Mouse (Mus musculus) erythroblast, adult 5-6 weeks (primary cell): ENCODE measurements around the gene Cln5. TPM values are rescaled to one million over a fixed set of nuclear protein-coding genes. Genes with fewer than 3 reads are reported as not detected.

Experiments used
- ATAC-seq: replicated peaks from 2 replicates; pipeline ENCODE4 v1.8.0; 2016; ENCODE audit warnings: moderate number of reproducible peaks, mild to moderate bottlenecking, moderate TSS enrichment, inconsistent platforms; ENCODE audit not compliant: poor library complexity, low FRiP score, severe bottlenecking
- total RNA-seq, 2 experiments: library from RNA; stranded (forward) in 1 of 2; stranded (reverse) in 1 of 2; fragments of 150-400 nt in 1 of 2; fragments of 200-764, 138-1000 nt in 1 of 2; gene quantifications; 2 replicates each; pipeline versions ENCODE4 v1.2.3 to v1.2.4; 2015 to 2017; ENCODE audit warnings: low replicate concordance in 2 of 2

Cln5 gene
- total RNA-seq, 2 experiments from 2014 or later: 18.8 to 22.2 TPM

DNA sequence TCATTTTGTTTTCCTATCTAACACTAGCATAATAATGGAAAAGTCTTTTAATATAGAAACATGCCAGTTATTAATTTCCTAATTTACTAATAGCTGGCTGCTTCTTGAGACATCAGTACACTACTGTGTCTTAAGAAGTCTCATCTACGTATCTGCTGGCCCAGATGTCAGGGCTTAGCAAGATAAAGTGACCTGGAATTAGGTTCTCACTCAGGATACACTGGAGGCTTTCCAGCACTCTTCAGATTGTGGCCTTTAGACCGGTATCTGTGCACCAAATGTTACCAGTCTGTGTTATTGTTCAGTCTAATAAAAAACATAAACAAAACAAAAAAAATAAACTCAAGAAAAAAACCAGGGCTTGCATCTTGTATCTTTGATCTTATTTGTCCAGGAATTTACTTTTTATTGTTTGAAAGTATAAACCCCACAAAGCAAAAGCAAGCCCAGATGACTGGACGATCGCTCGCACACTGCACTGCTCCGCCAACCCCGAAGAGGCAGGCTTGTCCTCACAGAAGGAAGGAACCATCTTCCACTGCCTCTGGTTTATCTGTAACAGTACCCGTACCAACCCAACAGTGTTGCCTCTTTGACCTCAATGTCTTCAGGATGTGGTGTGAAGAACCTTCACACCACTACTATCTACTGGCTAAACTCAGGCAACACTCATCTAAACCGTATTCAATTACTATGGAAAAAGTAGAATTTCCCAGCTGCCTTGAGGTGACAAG, 7.4 kb downstream of the Cln5 start:
- no peak for ATAC-seq

DNA sequence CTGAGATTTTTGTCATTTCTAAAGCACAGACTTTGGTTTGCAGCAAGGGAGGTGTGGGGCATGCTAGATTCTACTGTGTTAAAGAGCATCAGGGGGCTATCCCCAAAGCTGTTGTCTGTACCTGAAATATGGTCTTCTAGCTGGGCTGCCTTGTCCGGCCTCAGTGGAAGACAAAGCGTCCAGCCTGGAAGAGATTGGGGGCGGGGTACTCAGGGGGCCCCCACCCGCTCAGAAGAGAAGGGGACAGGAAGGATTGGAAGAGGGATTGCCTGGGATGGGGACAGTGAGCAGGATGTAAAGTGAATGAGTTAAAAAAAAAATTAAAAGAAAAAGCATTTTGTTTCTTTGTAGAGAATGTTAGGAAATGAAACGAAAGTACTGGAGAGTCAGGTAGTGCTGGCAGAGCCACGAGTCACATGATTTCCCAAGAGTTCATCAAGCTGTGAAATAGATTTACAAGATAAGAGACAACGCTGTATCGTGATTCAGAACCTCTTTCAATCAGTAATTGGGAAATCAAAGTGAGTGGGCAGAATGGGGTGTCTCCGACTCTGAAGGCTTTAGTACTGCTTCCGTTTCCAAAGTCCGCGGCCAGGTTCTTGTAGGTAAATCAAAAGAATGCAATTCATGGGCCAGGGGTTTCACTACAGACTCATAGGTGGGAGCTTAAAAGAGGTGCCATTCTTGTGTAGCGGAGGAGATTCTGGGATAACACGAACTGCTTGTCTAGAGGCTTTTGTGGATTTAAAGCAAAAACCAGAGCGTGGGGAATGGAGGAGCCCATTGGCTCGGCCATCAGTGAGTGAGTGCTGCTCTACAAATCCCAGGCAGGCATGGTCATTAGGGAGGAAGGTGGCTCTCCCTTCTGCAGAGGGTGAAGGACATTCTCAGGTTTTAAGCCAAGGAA, 8.2 kb downstream of the Cln5 start:
- ATAC-seq: no peak

DNA sequence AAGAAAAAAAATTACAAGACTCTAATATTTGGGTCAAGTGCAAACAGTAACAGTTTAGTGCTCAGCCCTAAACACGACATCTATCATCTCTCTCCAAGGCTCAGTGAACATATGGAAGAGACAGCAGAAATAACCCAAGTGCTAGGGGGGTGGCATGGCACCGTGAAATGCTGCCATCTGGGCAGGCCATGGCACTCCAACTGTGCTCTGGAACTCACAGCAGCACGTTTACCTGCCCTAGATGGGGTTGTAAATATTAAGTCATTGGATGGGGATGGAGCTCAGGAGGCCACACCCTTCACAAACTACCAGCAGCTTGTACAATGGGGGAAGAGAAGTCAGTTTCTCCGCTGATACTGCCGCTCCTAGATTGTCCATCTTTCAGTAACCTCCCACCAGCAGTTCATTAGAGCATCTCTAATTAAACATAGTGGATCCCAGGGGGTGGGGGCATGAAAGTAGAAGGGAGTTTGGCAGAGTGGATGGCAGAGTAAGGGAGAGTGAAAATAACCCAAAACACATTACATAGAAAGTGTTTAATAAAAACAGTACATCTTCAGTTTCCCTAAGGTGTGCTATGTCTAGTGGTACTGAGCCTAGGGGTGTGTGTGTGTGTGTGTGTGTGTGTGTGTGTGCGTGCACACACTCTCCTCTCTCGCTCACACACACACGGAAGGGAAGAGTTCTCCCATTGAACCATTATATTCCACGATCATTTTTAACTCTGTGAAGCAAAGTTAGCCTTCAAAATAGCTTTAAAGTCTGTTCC, 9.4 kb downstream of the Cln5 start:
- no peak for ATAC-seq

DNA sequence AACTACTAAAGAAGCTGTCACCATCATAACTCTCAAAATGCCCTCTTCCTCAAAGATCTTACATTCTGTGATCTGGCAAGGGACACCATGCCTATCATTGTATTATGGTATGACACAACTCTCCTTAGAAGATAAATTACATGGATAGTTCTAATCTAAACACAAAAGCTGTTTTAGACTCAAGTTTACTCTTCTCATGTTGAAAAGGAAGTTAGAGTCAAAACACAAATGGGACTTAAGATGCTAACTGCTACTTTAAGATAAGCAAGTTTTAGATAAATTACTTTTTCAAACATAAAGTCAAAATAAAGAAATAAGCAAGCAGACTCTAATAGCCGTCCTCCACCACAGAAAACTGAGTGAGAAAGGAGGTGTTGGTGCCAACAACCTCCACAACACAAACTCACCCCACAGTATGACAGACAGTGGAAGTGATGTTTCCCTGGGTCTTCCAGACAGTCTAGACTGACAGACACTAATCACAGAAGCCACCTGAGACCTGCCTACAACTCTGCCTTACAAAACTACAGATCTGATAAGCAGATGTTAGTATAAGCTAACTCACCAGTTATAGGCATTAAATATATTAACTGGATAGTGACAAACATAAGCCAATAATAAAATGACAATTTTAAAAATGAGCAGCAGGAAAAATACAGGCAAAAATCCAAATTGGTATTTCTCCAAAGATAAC, 16.0 kb downstream of the Cln5 start:
- 0 out of 2 replicates have a peak, but pooled peaks have one; percentile 27 for ATAC-seq

DNA sequence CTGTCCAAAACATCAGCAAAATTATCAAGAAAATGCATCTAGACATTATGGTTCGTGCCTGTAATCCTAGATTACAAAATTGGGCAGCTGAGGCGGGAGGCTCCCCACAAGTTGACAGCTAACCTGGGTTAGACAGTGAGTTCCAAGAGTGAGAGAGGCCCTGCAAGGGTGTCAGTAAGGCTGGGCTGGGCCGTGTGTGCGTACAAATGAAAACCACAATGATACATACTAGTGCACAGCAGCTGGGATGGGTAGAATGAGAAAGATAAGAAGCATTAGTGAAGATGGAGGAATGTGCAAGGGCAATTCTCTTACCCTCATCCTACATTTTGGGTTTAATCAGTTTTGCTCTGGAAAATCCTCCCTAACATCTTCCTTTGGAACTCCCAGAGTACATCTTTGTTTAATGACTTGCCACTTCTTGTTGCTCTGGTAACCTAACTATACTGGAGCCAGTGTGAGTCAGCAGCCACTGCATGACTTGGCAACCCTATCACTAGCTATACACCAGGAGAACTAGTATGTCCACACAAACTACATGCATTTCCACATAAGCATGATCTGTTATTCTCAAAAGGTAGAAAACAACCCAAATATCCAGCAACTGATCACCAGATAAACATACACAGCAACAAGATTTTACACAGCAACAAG, 16.8 kb downstream of the Cln5 start:
- ATAC-seq: peak; percentile 94

DNA sequence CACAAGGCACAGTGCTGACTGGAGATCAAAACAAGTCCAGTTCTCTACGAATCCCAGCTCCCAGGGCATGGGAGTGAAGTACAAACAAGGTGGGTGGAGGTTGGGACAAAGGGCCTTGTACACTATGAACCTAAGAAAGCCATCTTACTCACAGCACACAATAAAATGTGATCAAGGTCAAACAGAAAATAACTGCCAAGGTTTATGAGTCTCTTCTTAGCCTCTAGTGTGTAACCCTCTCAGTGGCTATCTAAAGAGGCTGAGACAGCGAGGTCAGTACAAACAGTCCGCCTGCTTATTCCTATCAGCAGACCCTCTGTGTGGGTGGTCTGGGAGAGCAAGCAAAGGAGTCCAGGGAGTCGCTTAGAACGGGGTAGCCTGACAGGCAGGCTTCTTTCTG, 17.8 kb downstream of the Cln5 start:
- ATAC-seq: no peak

DNA sequence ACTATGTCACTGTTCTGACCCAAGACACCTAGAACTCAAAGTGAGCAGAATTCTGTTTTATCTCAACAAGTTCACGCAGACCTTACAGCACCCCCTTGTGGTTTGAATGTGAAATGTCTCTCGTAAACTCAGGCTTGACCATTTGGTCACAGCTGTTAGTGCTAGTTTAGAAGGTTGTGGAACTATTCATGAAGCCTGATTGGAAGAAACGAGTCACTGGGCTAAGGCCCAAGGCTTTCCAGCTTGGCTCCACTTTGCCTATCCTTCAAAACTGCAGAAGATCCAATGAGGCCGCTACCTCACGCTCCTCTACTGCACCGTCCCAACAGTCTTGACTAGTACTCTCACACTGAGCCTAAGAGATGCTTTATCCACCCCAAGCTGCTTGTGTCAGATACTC, 18.6 kb downstream of the Cln5 start:
- peak; percentile 64 for ATAC-seq

DNA sequence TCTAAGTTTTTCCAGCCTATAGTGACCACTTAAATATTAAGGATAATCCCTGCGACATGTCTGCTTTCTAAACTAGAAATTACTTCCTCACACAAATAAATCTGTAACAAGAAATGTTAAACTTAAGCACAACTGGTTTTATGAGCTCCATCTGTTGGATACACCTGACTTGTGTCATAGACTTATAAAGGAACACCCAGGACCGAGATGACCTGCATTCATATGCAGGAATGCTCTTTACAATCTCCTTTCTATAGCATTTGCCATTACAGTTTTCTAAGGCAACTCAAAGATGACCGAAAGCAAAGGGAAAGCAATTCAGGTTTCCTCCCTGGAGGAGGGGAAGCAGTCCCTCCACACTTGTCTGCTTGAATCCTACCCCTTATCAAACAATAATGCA, 23.2 kb downstream of the Cln5 start:
- no peak for ATAC-seq

DNA sequence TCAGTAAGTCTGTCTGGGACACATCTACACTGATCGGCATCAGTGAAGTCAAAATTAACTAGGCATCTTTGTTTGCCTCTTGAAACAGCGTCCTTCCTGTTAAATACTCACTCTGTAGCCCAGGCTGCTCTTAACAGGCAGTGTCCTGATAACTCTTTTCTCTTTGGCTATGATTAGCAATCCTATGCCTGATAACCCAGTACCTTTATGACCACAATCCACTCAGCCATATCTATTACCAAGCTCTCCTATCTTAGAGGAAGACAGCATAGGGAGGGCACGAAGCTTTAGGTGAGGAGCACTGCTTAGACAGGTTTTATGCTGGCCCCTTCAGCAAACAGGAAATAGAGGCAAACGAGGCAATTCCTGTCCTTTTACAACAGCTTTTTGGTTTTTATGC, 23.7 kb downstream of the Cln5 start:
- ATAC-seq: no peak

DNA sequence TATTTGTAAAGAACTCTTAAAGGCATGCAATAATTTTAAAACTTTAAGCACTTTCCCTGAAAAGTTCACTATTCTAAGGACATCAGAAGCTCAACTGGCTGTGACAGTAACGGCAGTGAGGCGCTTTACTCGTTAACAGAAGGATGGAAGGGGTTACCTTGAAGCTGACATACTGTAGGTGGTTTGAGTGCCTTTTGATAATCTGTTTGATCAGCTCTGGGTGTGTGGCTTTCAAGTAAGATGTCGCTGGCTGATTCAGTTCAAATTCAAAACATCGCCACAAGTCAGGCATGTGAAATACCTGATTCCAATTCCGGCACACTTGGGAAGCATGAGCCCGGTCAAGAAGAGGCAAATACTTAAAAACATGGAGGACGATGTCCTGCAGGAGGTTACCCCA, 25.0 kb downstream of the Cln5 start:
- no peak for ATAC-seq

DNA sequence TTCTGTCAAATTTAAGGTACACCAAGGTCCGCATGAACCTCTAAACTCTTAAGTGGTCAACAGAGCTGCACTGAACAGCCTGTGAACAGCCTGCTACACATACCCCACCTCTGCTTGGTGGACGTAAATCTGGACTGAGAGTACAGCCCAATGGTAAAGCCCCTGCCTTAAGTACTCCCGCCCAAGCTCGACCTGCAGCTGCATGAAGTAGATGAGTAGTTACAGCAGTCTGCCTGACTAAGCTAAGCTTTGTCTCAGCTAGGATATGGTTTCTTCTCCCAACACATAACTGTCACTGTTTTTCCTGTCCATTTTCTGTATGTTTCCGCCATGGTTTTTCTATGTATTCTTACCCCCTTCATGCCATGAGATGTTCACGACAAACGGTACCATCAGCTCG, 25.8 kb downstream of the Cln5 start:
- no peak for ATAC-seq

DNA sequence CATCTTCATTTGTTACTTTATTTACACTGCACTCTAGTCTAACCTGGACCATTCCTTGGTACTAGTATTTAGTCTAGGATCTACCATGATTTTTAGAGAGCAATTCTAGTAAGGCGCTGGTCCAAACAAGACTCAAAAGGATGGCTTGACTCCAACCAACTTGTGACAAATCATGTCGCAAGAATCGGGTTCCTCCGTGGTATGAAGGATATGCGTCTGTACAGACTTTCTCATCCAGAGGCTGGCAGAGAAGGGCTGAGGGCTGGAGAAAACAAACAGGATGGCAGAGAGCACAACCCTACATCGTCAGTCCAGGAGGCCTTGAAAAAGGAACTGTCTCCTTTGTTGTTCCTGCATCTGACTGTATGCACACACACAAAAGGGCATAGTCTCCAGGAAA, 26.6 kb downstream of the Cln5 start:
- ATAC-seq: no peak

DNA sequence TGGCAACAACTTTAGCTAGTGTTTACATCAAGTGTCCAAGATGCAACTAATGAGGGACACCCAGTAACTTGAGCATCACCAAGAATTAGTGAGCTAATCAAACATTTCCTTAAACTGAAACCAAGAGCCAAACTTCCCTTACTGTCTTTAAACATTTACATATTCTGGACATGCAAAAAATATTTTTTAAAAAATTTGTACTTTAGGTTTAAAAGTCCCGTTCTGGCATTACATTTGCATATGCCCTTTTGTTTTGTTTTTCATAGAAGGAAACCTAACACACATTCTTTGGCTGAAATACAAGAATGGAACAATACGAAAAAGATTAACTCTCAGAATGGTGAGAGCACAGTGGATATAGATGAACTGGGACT, 28.2 kb downstream of the Cln5 start:
- no peak for ATAC-seq

DNA sequence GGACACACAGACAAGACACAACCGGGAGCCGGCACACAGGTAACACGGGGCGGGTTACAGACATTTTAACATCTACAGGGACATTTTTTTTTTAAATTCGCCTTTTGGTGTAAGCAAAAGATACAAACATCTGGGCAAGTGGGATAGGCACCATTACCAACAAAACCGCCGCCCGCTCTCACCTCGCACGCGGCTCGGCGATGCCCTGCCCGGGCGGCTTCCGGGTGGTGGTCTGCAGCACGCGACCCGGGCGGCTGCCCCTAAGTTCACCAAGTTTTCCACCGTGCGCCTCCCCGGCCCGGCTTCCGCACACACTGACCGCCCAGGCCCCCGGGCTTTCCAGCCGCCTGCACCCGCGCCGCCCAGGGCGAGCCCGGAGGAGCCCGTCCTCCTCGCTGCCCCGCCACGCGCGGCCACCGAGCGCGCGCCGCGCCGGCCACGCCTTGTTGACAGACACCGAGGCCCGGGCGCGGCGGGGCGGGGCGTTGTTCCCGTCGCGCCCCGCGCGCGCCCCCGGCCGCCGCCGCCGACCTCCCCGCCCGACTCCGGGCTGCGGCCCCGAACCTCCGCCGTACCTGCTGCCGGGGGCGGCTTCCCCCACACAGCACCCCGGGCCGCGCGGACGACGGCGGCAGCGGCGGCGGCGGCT, 28.7 kb downstream of the Cln5 start:
- peak; percentile 74 for ATAC-seq

DNA sequence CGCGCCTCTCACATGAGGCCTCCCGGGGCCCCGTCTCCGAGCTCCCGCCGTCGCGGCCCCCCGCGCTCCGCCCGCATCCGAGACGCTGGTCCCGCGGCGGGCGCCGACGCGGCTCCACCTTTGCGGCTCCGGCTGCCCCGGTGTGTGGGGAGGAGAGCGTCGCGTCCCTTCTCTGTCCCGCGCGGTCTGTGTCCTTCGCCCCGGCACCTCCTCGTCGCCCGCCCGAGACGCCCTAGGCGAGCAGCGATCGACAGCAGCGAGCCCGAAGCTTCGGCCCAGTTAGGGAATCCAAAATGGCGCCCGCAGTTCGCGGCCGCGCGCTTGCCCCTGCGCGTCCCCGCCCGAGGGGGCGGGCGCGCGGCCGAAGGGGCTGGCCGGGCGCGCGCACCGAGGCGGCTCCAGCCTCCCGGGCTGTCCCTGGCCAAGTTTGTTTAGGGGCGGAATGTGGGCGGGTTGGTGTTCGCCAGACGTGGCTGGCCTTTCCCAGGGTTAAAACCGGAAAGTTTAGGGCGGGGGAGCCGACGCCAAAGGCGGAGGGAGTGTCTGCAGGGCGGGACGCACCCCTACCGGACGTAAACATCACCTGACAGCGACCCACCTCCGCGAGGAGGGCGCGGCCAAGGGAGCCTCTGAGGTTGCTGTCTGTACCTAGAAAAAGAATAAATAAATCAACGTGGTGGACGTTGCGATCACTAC, 29.4 kb downstream of the Cln5 start, which contains the start of gene Fbxl3:
Gene Fbxl3 (minus strand): TSS at position 329 of the 696 bp plus-strand sequence.
- ATAC-seq: peak; percentile 95

DNA sequence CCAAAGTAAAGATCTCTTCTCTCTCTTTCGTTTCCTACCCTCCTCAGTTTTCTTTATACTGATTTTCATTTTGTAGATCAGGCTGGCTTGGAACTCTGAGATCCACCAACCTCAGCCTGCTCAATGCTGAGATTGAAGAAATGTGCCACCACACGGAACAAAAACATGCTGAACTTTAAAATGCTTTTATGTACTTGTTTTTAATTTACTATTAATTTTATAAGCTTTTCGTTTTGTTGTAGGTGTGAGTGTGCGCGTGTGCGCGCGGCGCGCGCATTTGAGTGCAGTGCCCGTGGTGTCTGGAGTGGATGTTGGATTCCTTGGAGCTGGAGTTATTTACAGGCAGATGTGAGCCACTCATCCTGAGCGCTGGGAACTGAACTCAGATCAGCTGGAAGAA, 30.3 kb downstream of the Cln5 start:
- ATAC-seq: no peak

DNA sequence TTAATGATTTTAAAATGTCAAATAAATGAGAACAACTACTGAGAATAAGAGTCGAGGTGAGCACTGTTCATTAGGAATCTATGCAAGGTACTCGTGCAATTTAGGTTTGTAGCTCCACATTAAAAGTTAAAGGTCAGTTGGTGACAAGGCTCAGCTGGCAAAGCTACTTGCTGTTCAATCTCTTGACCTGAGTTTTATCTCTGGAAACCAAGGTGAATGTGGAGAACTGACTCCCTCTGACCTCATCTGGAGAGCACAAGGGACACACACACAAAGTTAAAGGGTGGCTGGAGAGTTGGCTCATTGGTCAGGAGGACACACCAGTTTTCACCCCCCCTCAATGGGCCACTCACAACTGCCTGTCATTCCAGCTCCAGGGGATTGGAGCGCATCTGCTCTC, 31.2 kb downstream of the Cln5 start:
- no peak for ATAC-seq

DNA sequence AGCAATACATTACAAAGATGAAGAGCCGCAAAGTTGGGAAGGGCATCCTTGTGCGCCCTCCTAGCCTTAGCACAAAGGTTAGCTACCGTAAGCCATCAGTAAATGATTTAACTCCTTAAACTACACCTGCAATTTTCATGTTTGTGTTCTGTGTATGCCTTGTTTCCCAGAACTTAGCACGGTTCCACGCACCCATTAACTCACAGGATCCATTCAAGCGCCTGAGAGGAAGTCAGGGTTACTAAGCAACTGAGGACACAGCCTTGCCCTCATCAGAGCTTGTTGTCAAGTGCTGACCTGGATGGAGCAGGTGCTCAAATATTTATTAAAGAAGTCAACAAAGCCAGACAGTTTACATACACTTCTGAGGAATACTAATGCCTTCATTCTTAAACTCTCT, 32.2 kb downstream of the Cln5 start:
- no peak for ATAC-seq
